Mouse (Mus musculus): ENCODE results near the gene Serpinc1. TPM values are rescaled to one million over a fixed set of nuclear protein-coding genes. Genes with fewer than 3 reads are reported as not detected.
"Not testable (repeated sequence)": the region's sequence is repeated elsewhere in the genome, so short reads cannot be mapped to it uniquely, and the experiment has no call there.

Gene Serpinc1
- polyA plus RNA-seq, 1 experiment from 2014 or later = 3.4 TPM

- Histone ChIP-seq H3K9me3 (replicated peaks) (no peaks in the 10 kb centered on the region), H3K4me2 (no peak overlapping the region), H3K27ac (replicated peaks) (no peak overlapping the region), H3K27me3 (replicated peaks) (no peaks in the 10 kb centered on the region), H3K4me1 (peaks cover 8% of the 10 kb centered on the region), H3K4me3 (replicated peaks) (no peak overlapping the region), H3K36me3 (peaks cover 29% of the 10 kb centered on the region), H3K9ac (replicated peaks) (no peak overlapping the region)
- ATAC-seq (ENCODE audit: low FRiP score) = no peak
- WGBS = 89% methylated on average over 2 of the region's 2 CpGs
Measured at GRCm38 (mm10) chr1:161027196-161027595, 48.8 kb downstream of the Serpinc1 start.

GRCm38 (mm10) chr1:161028427-161028826 is 50.0 kb downstream of the Serpinc1 start:
- not testable (repeated sequence) for H3K4me3 ChIP-seq (replicated peaks); ATAC-seq (ENCODE audit: low FRiP score); H3K27ac ChIP-seq (replicated peaks); H3K9me3 ChIP-seq (replicated peaks); H3K4me2 ChIP-seq; H3K27me3 ChIP-seq (replicated peaks); H3K9ac ChIP-seq (replicated peaks)
- Histone ChIP-seq H3K4me1 (peaks cover 16% of the 10 kb centered on the region), H3K36me3 (peaks cover 33% of the 10 kb centered on the region)
- 93% methylated on average over 1 of the region's 1 CpGs for WGBS

DNA sequence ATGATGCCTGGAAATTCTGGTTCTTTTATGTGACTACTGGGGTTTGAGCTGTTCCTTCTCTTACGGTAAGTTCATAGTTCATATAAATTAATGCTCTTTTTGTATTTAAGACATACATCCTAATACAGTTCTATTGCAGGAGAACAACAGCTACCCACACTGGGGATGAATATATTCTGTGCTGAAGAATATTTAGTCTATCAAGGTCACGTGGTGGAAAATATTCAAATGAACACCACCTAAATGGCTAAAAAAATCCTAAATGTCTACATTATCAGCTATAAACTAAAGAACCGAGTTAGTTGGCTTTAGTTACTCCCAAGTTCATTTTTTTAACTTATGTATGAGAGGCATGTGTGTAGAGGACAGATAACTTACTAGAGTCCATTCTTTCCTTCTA is 51.7 kb downstream of the Serpinc1 start:
- Histone ChIP-seq H3K27ac (replicated peaks) (no peak overlapping the region), H3K9ac (replicated peaks) (no peak overlapping the region), H3K4me2 (no peak overlapping the region), H3K9me3 (replicated peaks) (no peaks in the 10 kb centered on the region), H3K4me3 (replicated peaks) (no peak overlapping the region), H3K27me3 (replicated peaks) (no peaks in the 10 kb centered on the region), H3K36me3 (peaks cover 33% of the 10 kb centered on the region), H3K4me1 (peaks cover 24% of the 10 kb centered on the region)
- no peak for ATAC-seq (ENCODE audit: low FRiP score)
- 95% methylated on average over 3 of the region's 3 CpGs for WGBS

- no peak overlapping the region for H3K4me2 ChIP-seq
- H3K36me3 ChIP-seq = peaks cover 28% of the 10 kb centered on the region
- no peak overlapping the region for H3K27ac ChIP-seq (replicated peaks)
- H3K4me3 ChIP-seq (replicated peaks) = no peak overlapping the region
- no peaks in the 10 kb centered on the region for H3K9me3 ChIP-seq (replicated peaks)
- 94% methylated on average over 9 of the region's 9 CpGs for WGBS
- no peaks in the 10 kb centered on the region for H3K27me3 ChIP-seq (replicated peaks)
- peaks cover 32% of the 10 kb centered on the region for H3K4me1 ChIP-seq
- H3K9ac ChIP-seq (replicated peaks) = no peak overlapping the region
- no peak for ATAC-seq (ENCODE audit: low FRiP score)
Measured at GRCm38 (mm10) chr1:161031881-161032280, 53.5 kb downstream of the Serpinc1 start.

DNA sequence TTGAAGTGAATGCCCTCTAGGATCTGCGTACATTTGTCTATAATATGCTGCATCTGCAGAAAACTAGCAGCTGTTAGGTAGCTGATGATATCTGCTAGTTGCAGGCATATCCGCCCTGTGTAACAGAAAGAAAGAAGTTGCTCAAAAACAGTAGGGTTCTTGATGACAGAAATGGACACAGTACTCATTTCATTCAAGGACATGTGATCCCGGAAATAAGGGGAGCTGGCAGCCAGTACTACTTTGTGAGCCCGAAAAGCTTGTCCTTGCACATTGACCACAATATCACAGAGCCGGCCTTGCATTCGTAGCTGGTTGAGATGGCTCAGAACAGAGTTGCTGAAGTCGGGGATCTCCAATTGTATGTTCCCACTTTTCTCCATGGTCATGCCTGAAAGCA is 54.0 kb downstream of the Serpinc1 start:
- Histone ChIP-seq H3K4me3 (replicated peaks) (no peak overlapping the region), H3K4me2 (no peak overlapping the region), H3K27me3 (replicated peaks) (no peaks in the 10 kb centered on the region), H3K4me1 (peaks cover 35% of the 10 kb centered on the region), H3K27ac (replicated peaks) (no peak overlapping the region), H3K36me3 (peaks cover 25% of the 10 kb centered on the region), H3K9me3 (replicated peaks) (no peaks in the 10 kb centered on the region), H3K9ac (replicated peaks) (no peak overlapping the region)
- 93% methylated on average over 7 of the region's 7 CpGs for WGBS
- no peak for ATAC-seq (ENCODE audit: low FRiP score)

DNA sequence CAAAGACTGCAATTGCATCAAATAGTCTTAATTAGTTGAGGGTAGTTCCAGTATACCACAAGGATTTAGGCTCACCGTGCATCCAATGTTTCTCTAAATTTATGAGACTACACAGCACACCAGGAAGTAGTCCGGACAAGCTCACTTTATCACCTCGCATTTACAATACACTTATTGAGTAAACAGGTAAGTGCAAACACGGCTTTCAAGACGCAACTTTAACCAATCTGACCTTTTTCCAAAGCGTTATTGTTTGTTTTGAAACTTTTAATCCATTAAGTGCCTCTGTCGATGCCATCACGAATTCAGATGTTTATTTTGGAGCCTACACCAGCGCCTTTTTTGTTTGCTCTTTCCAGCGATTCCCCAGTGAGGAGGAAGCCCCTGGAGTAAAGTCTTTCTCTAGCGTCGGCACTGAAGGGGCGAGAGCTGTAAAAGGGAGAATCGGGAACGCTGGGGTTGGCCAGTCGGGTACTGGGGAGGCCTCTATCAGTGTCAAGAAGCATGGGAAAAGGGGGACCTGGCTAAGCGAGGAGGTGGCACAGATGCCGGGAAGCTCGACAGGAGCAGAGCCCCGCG is 55.6 kb downstream of the Serpinc1 start:
- Histone ChIP-seq H3K4me2 (peak overlapping the region; percentile 73), H3K9ac (replicated peaks) (peak overlapping the region; percentile 85), H3K9me3 (replicated peaks) (no peaks in the 10 kb centered on the region), H3K27ac (replicated peaks) (peak overlapping the region; percentile 95), H3K4me1 (peaks cover 45% of the 10 kb centered on the region), H3K27me3 (replicated peaks) (no peaks in the 10 kb centered on the region), H3K36me3 (peaks cover 36% of the 10 kb centered on the region), H3K4me3 (replicated peaks) (peak overlapping the region; percentile 77)
- under 1% methylated on average over 21 of the region's 21 CpGs for WGBS
- ATAC-seq (ENCODE audit: low FRiP score) = no peak

- Histone ChIP-seq H3K27me3 (replicated peaks) (no peaks in the 10 kb centered on the region), H3K4me3 (replicated peaks) (peak within 1 kb of the TSS; percentile 77), H3K4me1 (peaks cover 49% of the 10 kb centered on the region), H3K36me3 (peaks cover 40% of the 10 kb centered on the region), H3K4me2 (peak within 1 kb of the TSS; percentile 81), H3K9me3 (replicated peaks) (no peaks in the 10 kb centered on the region), H3K9ac (replicated peaks) (peak within 1 kb of the TSS; percentile 85), H3K27ac (replicated peaks) (peak within 1 kb of the TSS; percentile 95)
- peak; percentile 96 for ATAC-seq (ENCODE audit: low FRiP score)
- under 1% methylated on average over 59 of the region's 76 CpGs for WGBS
Measured at GRCm38 (mm10) chr1:161034435-161035280, 56.3 kb downstream of the Serpinc1 start, which contains the start of gene Zbtb37. Gene Zbtb37 (minus strand): TSS chr1:161034849.

- peak overlapping the region; percentile 85 for H3K9ac ChIP-seq (replicated peaks)
- ATAC-seq (ENCODE audit: low FRiP score) = peak; percentile 42
- WGBS = under 1% methylated on average over 14 of the region's 14 CpGs
- peaks cover 49% of the 10 kb centered on the region for H3K4me1 ChIP-seq
- H3K4me2 ChIP-seq = peak overlapping the region; percentile 81
- H3K27me3 ChIP-seq (replicated peaks) = no peaks in the 10 kb centered on the region
- H3K36me3 ChIP-seq = peaks cover 41% of the 10 kb centered on the region
- H3K27ac ChIP-seq (replicated peaks) = peak overlapping the region; percentile 95
- H3K9me3 ChIP-seq (replicated peaks) = no peaks in the 10 kb centered on the region
- H3K4me3 ChIP-seq (replicated peaks) = peak overlapping the region; percentile 77
Measured at GRCm38 (mm10) chr1:161035281-161035785, 56.9 kb downstream of the Serpinc1 start.

DNA sequence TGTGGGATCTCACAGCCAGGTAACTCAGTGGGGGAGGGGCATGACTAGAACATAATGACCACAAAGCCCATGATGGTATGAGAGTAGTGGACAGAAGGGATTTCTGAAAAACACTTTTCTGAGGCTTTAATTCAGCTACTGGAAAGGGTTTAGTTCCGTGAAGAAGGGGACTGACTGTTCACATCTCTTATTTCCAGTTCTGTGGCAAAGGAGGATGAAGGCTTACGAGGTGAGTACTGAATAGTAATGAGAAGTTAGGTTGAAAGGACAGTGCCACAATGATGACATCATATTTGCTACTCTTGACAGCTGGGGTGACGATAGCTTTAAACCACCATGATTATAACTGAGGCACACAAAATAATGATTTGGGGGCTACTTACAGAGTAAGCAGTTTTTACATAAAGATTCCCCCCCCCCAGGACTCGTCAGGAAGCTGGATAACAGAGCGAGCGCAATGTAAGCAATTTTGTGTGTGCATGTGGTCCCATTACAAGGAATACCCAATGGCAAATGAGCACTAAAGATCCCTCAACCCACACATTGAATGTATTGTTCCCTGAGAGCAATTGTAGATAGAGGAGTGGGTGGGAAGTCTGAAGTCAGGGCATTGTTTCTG is 57.5 kb downstream of the Serpinc1 start:
- no peaks in the 10 kb centered on the region for H3K9me3 ChIP-seq (replicated peaks)
- H3K4me2 ChIP-seq = peak overlapping the region; percentile 81
- H3K4me3 ChIP-seq (replicated peaks) = peak overlapping the region; percentile 77
- ATAC-seq (ENCODE audit: low FRiP score) = no peak
- WGBS = under 1% methylated on average over 6 of the region's 6 CpGs
- H3K4me1 ChIP-seq = peaks cover 49% of the 10 kb centered on the region
- H3K36me3 ChIP-seq = peaks cover 40% of the 10 kb centered on the region
- peak overlapping the region; percentile 95 for H3K27ac ChIP-seq (replicated peaks)
- H3K27me3 ChIP-seq (replicated peaks) = no peaks in the 10 kb centered on the region
- peak overlapping the region; percentile 85 for H3K9ac ChIP-seq (replicated peaks)

- peak overlapping the region; percentile 85 for H3K9ac ChIP-seq (replicated peaks)
- H3K4me1 ChIP-seq = peaks cover 48% of the 10 kb centered on the region
- H3K36me3 ChIP-seq = peaks cover 35% of the 10 kb centered on the region
- peak overlapping the region; percentile 95 for H3K27ac ChIP-seq (replicated peaks)
- peak overlapping the region; percentile 81 for H3K4me2 ChIP-seq
- ATAC-seq (ENCODE audit: low FRiP score) = no peak
- WGBS = under 1% methylated on average over 5 of the region's 5 CpGs
- H3K27me3 ChIP-seq (replicated peaks) = no peaks in the 10 kb centered on the region
- H3K9me3 ChIP-seq (replicated peaks) = no peaks in the 10 kb centered on the region
- peak overlapping the region; percentile 77 for H3K4me3 ChIP-seq (replicated peaks)
Measured at GRCm38 (mm10) chr1:161036411-161036841, 58.0 kb downstream of the Serpinc1 start.

GRCm38 (mm10) chr1:161037026-161037425 is 58.6 kb downstream of the Serpinc1 start:
- 0% methylated on average over 1 of the region's 1 CpGs for WGBS
- Histone ChIP-seq H3K36me3 (peaks cover 34% of the 10 kb centered on the region), H3K4me2 (peak overlapping the region; percentile 81), H3K4me1 (peaks cover 42% of the 10 kb centered on the region), H3K27me3 (replicated peaks) (no peaks in the 10 kb centered on the region), H3K27ac (replicated peaks) (peak overlapping the region; percentile 95), H3K9me3 (replicated peaks) (no peaks in the 10 kb centered on the region), H3K4me3 (replicated peaks) (peak overlapping the region; percentile 77), H3K9ac (replicated peaks) (peak overlapping the region; percentile 85)
- no peak for ATAC-seq (ENCODE audit: low FRiP score)

Data from neural tube, embryonic 15.5 days (tissue).